Mouse (Mus musculus): ENCODE measurements at regions not wholly inside any gene's neighbourhood (a gene's known extent, or its start where the extent isn't known, plus 50 kb on each side); places are given as distances from the start of the nearest gene placed in this dataset.
A peak's percentile ranks its signal among the peaks of the same experiment; 100 is the strongest.
"Not testable (repeated sequence)": the region's sequence is repeated elsewhere in the genome, so short reads cannot be mapped to it uniquely, and the experiment has no call there.

- no peak for DNase-seq
- intact Hi-C loops (cut with DNase I): loop anchor here (5.0 kb wide), 1 partner anchor 49 kb away; no protein-coding TSS in a partner anchor
Measured at GRCm38 (mm10) chr17:66206074-66206473, 82.8 kb downstream of the Ddx11 start.

GRCm38 (mm10) chr17:66207653-66208497 is 84.6 kb downstream of the Ddx11 start:
- not testable (repeated sequence) for DNase-seq
- intact Hi-C loops (cut with DNase I): loop anchor here (5.0 kb wide), 1 partner anchor 51 kb away; no protein-coding TSS in a partner anchor

GRCm38 (mm10) chr17:66208803-66209515 is 85.6 kb downstream of the Ddx11 start:
- intact Hi-C loops (cut with DNase I): loop anchor here (5.0 kb wide), 1 partner anchor 52 kb away; no protein-coding TSS in a partner anchor
- DNase-seq: not testable (repeated sequence)

DNA sequence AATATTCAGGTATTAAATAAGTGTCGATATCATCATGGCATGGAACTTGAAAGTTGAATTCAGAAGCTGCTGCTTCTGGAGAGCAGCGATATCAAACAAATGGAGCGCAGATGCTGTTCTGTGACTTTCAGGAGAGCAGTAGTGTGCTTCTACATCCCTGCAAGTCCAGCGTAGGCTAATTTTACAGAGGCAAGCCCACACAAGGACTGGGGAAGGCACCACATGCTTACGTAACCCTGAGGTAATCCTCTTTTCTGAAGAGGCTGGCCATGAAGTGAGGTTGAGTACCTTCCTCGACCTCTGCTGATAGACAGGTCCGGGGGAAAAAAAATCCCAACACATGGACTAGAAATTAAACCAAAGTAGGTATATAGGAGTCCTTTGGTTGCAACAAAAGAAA is 88.2 kb downstream of the Ddx11 start:
- intact Hi-C loops (cut with DNase I): loop anchor here (5.0 kb wide), 1 partner anchor 64 kb away; no protein-coding TSS in a partner anchor
- DNase-seq: no peak

DNA sequence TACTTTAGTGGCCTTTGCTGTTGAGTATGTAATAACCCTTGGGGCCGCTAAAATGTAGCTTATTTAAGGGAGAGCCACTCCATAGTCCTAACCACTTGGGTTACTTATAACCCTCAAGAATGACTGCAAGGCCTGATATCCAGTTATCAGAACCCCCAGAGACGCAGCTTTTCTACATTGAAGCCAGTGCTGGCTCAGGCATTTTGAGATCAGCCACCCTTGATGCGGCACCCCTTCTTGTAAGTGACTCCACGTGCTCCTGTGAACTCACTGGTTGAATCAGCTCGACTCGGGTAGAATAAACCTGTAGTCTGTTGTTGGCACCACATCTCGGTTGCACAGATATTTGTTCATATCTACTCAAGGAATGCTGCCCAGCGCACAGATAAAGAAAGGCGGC is 89.3 kb downstream of the Ddx11 start:
- DNase-seq: no peak
- intact Hi-C loops (cut with DNase I): loop anchor here (5.0 kb wide), 1 partner anchor 65 kb away; no protein-coding TSS in a partner anchor

DNA sequence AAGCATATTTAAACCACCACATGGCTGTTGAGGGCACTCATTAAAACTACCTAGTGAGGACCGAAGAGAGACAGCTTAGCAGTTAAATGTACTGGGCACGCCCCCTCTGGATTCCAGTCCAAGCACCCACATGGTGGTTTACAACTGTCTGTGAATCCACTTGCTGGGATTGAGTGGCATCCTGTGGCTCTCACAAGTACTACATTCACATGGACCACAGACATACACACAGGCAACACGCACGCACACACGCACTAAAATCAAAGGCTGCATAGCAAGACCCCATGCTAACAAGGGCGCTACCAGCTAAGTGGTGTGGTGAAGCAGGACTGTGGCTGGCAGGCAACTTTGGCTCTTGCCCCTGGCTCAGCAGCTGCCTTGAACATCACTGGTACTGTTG is 95.0 kb downstream of the Ddx11 start:
- intact Hi-C loops (cut with DNase I): no loop called here
- DNase-seq: no peak

DNA sequence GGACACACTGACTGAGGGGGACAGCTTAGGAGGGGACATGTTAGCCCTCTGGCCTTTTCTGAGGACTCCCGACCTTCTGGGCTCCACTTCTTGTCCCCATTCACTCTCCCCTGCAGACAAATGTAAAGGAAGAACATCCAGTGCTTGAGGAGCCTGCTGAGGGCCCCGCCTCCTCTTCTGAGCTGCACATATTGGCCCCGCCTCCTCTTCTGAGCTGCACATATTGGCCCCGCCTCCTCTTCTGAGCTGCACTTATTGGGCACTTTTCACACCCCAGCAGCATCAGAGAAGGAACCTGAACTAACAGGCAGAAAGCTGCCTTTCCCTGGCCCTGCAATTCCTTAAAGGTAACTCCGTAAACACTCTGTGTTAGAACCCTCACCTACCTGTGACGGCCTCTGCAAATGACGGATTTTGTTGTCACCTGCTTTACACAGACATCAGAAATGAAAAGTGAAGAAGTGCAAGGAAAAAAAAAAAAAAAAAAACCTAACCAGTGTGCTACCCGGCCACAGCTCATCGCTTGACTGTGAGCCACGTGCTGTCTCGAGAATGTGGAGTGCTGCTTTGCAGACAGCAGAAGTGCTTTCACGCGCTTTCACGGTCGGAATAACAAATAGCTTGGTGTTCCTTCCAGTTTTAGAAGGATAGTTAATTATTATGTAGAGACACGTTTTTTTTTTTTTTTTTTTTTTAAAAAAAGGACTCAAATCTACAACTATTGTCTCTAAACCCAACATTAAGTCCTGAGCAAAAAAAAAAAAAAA is 96.5 kb downstream of the Ddx11 start:
- no peak for DNase-seq
- intact Hi-C loops (cut with DNase I): no loop called here

GRCm38 (mm10) chr17:66221256-66221655 is 97.9 kb downstream of the Ddx11 start:
- intact Hi-C loops (cut with DNase I): no loop called here
- peak in 1 of 2 experiments; percentile 43 for DNase-seq

DNA sequence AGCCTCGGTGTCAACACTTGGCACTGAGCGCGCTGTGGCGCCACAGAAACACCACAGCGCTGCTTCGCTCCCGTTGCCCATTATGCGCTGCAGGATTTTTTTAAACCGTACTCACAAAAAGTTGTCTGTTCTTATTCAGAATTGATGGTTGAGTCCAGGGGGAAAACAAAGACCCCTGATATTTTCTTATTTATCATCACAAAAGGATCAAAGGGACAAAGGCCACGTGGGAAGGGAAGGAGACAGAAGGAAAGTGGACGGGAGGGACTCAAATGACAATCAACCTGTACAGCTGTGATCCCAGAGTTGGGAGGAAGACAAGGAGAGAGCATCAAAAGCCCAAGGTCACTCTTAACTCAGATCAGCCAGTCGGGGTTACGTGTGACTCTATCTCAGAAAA is 100.4 kb downstream of the Ddx11 start:
- intact Hi-C loops (cut with DNase I): no loop called here
- no peak for DNase-seq

DNA sequence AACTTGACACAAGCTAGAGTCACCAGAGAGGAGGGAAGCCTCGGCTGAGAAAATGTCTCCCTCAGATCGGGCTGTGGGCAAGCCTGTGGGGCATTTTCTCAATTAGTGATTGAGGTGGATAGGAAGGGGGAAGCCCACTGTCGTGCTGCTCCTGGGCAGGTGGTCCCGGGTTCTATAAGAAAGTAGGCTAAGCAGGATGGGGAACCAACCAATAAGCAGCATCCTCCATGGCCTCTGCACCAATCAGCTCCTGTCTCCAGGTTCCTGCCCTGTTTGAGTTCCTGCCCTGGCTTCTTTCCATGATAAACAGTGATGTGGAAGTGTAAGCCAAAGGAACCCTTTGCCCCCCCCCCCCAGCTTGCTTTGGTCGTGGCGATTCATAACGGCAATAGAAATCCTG is 100.9 kb downstream of the Ddx11 start:
- intact Hi-C loops (cut with DNase I): no loop called here
- DNase-seq: no peak

GRCm38 (mm10) chr17:66232391-66232790 is 109.1 kb downstream of the Ddx11 start:
- no peak for DNase-seq
- intact Hi-C loops (cut with DNase I): no loop called here

DNA sequence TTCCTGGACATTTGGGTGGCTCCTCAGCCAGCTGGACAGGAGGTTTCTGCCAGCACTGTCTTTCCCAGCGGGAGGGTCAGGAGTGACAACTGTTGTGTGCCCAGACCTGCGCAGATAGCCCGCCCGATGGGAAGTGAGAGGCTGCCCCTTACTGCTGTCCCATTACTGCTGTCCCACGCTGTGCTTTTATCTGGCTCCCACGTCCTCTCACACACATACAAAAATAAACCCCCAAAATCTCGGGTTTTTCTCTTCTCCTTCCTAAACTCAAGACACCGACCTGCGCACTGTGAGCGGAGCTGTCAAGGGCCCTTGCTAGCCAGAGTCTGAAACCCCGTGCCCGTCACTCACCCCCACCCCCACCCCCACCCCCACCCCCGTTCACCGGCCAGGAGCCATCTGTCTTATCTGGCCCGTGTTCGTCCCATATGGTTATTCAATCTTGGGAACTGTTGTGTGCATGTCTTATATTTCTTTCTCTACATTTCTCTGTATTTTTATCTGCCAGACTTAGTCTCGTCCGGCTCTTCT is 109.6 kb downstream of the Ddx11 start:
- DNase-seq: no peak
- intact Hi-C loops (cut with DNase I): no loop called here

GRCm38 (mm10) chr17:66233451-66233951 is 110.2 kb downstream of the Ddx11 start:
- DNase-seq: no peak
- intact Hi-C loops (cut with DNase I): no loop called here

- intact Hi-C loops (cut with DNase I): loop anchor here (2.0 kb wide), 1 partner anchor 218 kb away; no protein-coding TSS in a partner anchor
- DNase-seq: no peak
Measured at GRCm38 (mm10) chr17:66234432-66234831, 111.1 kb downstream of the Ddx11 start.

- peak; percentile 77 to 78 for DNase-seq
- intact Hi-C loops (cut with DNase I): loop anchor here (2.0 kb wide), 1 partner anchor 218 kb away; no protein-coding TSS in a partner anchor
Measured at GRCm38 (mm10) chr17:66235096-66235805, 111.9 kb downstream of the Ddx11 start.

GRCm38 (mm10) chr17:66235806-66236335 is 112.6 kb downstream of the Ddx11 start:
- DNase-seq: no peak
- intact Hi-C loops (cut with DNase I): loop anchor here (1.0 to 2.0 kb wide), 2 partner anchors 217 to 254 kb away; no protein-coding TSS in a partner anchor

DNA sequence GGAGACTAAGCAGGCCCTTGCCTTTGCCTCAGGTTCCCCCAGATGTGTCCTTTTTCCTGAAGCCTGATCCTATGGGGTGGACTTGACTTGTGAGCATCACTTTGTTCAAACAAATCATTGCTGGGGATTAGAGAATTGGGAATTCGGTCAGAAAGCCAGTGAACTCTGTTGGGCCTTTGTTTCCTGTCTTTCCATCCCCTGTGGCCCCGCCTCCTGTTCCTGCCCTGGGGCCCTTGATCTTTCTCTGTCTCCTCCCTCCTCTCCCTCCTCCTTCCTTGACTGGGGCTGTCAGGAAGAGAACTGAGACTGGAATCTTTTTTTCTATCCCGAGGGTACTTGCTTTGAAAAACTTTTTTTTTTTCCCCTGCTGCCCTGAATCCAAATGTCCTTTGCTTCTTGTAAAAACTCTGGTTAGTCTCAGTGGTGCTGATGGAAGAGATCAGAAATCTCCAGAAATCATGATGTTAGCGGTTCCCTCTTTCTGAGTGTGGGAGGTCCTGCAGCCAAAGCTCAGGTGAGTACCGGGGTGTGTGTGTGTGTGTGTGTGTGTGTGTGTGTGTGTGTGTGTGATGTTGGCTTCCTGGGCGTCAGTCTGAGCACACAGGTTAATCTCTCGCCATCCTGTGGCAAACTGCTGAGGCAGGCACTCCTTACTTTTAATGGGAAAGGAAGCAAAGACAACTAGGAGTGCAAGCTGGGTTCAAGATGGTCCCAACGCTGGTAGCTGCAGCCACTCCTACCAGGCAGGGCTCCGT is 118.7 kb downstream of the Ddx11 start:
- DNase-seq: no peak
- intact Hi-C loops (cut with DNase I): no loop called here

- intact Hi-C loops (cut with DNase I): no loop called here
Measured at GRCm38 (mm10) chr17:66244183-66244582, 120.9 kb downstream of the Ddx11 start.

More at GRCm38 (mm10) chr17:66244183-66244582, 120.9 kb downstream of the Ddx11 start:
- no peak for DNase-seq
